Mouse (Mus musculus) erythroblast, embryonic 14.5 days (primary cell): Measurements from ENCODE around the gene Zfp639.

Source experiments
- GATA1 ChIP-seq: IDR thresholded peaks from 2 replicates; pipeline ENCODE4 v1.6.1; 2012; ENCODE audit warnings: low read length, inconsistent platforms, mixed read lengths
- TAL1 ChIP-seq: IDR thresholded peaks from 3 replicates; pipeline ENCODE4 v1.6.1; 2012; ENCODE audit warnings: low read length, inconsistent platforms, mixed read lengths

GRCm38 (mm10) chr3:32496711-32497070 lies 13.4 kb upstream of the Zfp639 start:
- TF ChIP-seq GATA1 (no peak), TAL1 (no peak)
